Mouse (Mus musculus): ENCODE measurements at regions not wholly inside any gene's neighbourhood (a gene's known extent, or its start where the extent isn't known, plus 50 kb on each side); places are given as distances from the start of the nearest gene placed in this dataset.

DNA sequence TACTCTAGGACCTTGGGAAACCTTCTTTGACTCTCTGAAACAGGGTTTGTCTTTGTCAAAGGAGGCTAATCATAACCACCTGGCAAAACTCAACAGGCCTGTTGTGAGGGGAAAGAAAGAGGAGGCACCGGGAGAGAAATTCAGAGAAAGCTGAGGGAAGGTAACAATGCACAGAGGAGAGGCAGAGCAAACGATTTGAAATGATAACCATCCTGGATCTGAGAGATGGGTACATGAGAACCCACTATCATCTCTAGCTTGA is 108.3 kb upstream of the Zfp703 start:
- DNase-seq (ENCODE audit: low read depth in 1 of 2, low spot score in 2 of 2), result no peak

DNA sequence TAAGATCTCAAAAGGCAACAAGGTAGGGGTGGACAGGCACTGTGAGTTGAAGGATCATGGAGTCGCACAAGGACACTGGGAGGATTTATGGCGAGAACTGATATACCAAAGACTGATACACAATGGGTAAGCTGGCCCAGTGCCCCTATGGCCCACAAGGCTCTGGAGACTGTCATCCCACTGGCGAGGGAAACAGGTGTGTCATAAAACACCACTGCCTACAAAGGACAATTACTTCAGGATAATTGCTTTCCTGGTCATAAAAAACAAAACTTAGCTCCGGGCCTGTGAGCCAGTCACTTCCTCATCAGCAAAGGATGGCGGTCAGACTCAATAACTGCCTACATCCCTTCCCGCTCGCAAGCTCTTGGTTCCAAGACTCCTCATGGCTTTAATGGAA is 105.3 kb upstream of the Zfp703 start:
- DNase-seq (ENCODE audit: low read depth in 1 of 2, low spot score in 2 of 2), result no peak

DNA sequence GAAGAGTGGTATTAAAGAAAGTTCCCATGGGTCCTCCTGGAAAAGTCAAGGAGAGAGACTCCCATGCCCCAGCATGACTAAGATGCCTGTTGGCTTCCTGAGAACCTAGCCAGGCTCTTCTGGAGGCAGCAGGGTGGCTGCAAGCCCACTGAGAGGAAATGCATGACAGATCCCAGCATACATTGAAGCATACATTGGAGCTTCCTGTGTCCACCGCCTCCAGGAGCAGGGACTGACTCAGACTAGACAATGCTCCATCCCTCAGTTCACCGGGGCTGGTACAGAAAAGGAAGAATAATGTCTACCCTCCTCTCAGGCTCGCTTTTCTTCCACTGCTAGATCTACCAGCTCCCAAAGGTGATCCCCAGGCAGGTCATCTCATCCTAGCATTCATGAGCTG is 104.7 kb upstream of the Zfp703 start:
- DNase-seq (ENCODE audit: low read depth in 1 of 2, low spot score in 2 of 2), result no peak

DNA sequence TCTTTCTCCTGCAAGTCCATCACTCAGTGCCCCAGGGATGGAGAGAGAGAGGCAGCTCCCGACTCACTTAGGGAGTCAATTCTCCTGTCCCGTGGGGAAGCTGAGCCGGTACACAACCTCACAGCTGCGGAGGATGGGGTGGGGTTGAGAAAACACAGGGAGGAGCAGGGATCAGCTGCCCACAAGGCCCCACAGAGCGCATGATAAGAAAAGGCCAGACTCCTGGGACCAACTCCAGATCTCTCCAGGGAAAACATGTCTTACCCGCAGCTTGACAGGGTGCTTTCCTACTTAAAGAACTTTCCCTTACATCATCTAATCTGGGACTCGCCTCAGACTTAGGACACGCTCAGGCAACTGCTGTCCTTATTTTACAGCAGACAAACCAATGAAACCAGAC is 104.3 kb upstream of the Zfp703 start:
- no peak for DNase-seq (ENCODE audit: low read depth in 1 of 2, low spot score in 2 of 2)

DNA sequence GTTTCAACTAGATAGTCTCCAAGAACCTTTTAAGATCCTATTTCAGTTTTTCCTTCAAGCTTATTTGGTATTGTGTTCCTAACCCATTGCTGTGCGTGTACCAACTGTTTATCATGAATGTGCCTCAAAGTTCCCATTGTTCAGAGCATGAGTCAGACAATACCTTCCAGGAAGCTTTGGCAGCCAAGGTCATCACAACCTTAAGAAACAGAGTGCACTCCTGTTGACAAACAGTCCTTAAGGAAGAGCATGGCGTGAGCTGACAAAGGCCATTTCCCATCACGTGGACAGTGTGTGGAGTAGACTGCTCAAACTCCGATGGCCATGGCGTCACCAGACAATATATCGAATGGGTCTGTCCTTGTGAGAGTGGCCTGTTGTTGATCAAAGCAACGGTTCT is 96.9 kb upstream of the Zfp703 start:
- no peak for DNase-seq (ENCODE audit: low read depth in 1 of 2, low spot score in 2 of 2)

DNA sequence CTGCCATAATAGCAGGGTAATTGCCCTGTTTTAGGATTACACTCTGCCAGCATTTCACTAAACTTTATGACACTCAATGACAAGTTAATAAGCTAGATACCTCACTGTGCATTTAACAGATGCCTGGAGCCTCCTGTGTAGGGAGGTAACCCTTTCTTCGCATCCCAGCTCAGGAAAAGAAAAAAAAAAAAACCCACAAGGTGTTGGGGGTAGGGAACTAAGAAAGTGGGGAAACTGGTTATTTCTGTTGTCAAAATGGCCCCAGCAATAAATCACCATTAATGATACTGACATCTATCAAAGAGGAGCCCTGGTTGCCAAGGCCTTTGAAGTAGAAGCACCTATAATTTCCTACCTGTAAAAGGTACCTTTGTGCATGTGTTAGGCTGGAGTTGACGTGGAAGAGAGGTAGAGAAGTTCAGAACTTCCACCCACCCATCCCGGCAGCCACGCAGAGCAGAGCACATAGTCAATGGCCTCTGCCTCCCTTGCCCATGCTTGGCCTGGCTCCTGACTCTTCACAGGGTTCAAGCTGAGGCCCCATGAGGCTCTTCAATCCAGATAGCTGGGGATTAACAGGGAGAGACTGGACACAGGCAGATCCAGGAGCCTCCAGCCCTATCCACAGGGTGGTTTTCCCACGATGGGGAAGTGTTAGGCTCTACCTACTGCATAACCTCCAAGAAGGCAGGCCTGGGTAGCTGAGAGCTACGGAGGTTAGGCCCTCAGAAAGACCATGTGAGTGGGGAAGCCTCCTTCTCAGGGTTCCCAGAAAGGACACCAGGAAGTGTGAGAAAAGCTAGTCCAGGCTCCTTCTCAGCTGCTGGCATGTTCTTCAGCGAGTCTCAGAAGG is 95.6 kb upstream of the Zfp703 start:
- no peak for DNase-seq (ENCODE audit: low read depth in 1 of 2, low spot score in 2 of 2)

DNA sequence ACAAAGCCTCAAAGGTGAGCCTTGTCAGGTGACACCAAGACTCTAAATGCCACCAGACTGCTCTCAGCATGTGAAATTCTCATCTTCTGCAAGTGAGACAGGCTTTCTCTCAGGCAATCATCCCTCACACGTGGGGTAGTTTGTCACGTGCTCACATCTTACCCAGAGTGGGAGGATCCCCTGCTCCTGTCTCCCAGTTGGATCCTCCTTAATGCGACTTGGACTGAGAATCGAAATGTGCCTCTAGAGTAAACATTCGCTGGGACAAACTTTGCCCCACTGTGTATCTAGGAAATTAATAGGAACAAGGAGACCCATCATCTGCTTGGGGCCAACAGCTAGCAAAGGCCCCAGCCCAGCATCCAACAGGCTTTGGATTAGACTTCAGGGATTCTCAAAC is 94.5 kb upstream of the Zfp703 start:
- no peak for DNase-seq (ENCODE audit: low read depth in 1 of 2, low spot score in 2 of 2)

DNA sequence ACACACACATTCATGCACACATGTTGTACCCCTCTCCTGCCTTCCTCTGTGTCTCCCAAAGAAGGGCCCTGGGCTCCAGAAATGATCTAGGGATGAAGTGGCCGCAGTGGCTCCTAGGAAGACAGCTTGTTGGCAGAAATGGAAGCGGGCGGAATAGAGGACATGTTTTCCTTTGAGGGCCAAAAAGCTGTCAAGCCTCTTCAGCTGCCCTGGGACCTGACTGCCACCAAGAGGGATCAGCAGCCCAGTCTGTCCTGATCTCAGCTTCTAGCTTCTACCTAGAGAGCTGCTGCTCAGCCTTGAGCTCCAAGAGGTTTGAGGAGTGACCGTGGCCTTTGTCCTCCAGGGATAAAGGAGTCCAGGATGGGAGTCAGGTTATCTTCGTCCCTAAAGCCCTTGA is 93.8 kb upstream of the Zfp703 start:
- no peak for DNase-seq (ENCODE audit: low read depth in 1 of 2, low spot score in 2 of 2)

DNA sequence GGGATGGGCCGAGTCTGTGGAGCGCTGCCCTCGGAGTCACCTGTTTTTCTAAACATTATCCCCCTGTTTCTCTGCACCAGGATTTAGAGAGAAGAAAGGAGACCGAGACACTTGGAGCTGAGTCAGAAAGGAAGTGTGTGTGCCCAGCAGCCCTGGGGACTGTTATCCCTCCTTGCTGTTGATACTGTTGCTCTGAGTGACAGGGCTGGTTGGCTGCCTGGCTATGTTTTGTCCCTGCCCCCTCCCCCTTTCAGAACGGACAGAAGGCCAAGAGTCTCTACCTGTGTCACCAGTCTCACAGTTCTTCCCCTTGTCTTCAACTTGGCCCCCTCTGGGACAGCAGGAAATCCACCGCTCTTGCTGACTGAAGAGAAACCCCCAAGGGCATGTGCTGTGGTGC is 93.4 kb upstream of the Zfp703 start:
- no peak for DNase-seq (ENCODE audit: low read depth in 1 of 2, low spot score in 2 of 2)

DNA sequence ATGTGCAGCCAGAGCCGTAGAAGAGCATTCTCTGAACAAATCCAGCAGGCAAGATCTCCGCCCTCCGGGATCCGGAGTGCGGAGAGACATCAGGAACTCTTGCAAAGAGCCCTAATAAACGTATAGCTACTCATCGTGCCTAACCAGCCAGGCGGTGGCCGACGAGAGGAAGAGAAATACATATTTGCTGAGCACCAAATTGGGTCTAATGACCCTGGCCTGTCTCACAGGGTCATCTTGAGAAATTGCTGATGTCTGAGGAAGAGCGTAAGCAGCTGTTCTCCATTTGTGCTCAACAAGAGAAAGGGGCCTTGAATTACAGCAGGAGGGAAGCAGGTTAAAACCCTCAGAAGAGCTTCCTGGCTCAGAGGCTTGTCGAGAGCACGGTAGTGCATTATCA is 92.8 kb upstream of the Zfp703 start:
- no peak for DNase-seq (ENCODE audit: low read depth in 1 of 2, low spot score in 2 of 2)

DNA sequence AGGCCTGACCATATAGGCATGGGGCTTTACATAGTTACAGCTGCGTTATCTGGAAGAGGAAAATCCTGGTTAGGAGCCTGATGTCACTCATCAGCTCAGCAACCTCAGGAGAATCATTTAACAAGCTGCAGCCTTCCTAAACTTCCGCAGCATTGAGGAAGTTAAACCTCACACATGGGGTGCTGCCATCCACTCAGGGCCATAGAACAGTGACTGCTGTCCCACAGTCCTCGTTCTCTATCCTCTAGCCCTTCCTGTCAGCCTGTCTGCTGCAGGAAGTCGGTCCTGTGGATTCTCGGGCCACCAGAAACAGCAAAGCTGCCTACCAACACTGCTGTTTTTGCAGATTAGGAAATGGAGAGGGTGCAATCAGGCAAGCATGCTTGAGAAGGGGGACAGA is 91.8 kb upstream of the Zfp703 start:
- no peak for DNase-seq (ENCODE audit: low read depth in 1 of 2, low spot score in 2 of 2)

DNA sequence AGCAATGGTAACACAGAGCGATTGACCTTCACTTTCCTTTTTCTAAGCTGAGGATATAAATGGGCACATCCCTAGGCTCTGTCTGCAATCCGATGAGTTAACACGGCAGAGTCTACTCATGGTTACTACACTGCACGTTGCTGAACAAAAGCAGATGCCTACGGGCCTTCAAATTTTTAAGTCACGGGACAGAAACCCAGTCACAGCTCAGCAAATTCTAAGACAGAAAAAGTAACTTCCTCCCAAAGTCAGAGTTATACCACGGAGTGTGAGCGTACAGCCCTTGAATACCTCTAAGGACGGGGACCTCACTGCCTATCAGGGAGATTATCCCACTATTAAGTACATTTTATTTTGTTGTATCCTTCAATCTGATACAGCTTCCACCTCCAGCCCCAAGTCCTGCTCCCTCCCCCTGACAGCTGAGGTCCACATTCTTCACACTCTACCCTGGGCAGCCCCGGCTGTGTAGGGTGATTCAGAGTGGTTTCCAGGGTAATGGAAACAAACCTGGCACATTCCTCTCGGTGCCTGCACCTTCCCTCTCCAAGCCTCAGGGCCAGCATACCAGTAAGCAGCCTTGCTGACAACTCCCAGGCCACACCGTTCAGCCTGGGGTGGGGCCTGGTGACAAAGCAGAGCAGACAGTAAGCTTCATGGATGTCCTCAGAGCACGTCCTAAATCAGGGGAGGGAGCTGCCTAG is 90.2 kb upstream of the Zfp703 start:
- DNase-seq (ENCODE audit: low read depth in 1 of 2, low spot score in 2 of 2), result no peak

DNA sequence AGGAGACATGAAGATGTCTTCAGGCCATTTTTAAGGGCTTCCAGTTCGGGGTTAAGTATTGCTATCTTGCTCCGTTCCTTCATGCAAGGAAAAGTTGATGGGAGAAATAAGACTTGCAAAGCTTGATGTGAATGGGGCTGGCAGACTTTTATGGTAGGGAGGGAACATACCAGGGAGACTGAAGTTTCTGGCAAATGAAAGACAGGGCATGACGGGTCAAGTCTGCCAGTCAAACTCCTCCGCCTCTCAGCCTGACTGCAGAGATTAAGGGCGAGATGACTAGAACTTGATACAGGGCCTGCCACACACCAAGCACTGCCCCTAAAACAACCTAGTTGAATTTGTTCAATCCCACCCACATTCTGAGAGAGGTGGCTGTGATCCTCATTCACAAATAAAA is 89.6 kb upstream of the Zfp703 start:
- DNase-seq (ENCODE audit: low read depth in 1 of 2, low spot score in 2 of 2), result no peak

DNA sequence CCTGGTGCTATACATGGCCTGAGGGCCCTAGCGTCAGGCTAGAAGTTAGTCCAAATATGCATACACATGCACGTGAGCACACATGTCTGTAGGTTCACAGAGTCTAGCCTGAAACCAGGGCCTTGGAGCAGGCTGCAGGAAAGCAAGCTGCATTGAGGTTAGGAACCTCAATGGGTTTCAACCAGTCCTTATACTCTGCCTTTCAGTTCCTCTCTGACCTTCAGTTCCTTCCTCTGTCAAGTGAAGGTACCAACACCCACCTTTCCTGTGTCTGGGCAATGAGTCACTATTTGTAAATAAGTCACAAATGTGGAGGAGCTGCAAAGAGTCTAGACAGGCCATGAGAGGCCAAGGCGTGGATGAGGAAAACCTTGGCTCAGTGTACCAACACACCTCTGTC is 89.1 kb upstream of the Zfp703 start:
- no peak for DNase-seq (ENCODE audit: low read depth in 1 of 2, low spot score in 2 of 2)

DNA sequence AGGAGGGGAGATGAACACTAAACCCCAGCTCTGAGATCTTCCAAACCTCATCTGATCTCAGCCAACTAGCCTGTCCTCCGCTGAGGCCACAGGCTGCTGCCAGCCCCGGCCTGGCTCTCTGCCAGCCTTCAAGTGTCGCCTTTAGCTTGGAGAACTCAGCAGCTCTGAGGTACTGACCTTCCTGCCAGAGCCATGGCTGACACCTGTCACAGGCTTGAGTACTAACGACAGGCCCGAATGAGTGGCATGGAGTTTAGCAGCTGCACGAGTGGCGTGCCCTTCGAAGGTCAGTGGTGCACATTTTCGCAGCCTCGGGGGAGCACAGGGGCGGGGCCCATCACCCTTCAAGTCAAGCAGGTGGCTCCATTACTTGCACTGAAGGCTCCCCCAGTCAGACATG is 85.2 kb upstream of the Zfp703 start:
- no peak for DNase-seq (ENCODE audit: low read depth in 1 of 2, low spot score in 2 of 2)

DNA sequence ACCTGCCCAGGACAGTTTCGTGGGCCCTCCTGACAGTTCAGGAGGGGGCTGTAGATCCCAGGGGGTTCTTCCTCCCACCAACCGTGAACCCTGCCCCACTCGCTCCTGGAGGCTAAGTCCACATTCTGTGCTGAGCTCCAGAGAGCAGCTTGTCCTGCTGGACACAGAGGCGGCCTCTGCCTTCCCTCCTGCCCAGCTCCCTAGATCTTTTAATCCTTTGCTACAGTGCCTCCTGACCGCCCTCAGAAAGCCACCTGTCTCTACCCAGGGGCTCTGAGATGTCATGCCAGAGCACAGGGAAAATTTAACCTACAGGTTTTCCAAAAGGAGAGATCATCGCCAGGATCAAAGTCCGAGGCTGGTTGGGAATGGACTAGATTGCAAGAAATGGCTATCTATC is 84.7 kb upstream of the Zfp703 start:
- no peak for DNase-seq (ENCODE audit: low read depth in 1 of 2, low spot score in 2 of 2)

DNA sequence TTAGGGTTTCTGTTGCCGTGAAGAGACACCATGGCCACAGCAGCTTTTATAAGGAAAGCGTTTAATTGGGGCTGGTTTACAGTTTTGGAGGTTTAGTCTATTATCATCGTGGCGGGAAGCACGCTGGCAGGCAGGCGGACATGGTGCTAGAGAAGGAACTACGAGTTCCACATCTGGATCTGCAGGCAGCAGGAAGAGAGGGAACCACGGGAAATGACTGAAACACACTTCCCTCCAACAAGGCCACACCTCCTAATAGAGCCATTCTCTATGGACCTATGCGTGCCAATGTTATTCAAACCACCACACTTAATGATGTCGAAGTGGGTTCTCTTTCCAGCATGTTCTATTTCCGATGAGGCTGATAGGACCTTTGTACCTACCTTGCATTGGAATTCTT is 81.3 kb upstream of the Zfp703 start:
- DNase-seq (ENCODE audit: low read depth in 1 of 2, low spot score in 2 of 2), result no peak

DNA sequence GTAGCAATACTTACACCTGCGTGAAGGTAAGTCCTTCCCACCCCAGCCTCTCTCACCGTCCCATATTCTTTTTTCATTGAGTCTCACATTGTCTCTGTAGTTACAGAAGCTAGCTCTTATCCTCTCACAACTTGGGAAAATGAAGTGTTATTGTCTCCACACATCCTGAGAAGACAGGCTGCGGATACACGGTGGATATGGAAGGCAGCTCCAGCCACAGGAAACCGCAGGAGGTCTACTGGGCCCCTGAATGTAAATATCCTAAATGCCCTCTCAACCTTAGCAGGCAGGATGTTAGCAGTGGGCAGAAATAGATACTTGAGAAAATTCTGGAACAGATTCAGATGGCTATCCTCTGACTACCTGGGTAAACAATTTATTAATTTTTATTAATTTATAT is 73.8 kb upstream of the Zfp703 start:
- no peak for DNase-seq (ENCODE audit: low read depth in 1 of 2, low spot score in 2 of 2)

DNA sequence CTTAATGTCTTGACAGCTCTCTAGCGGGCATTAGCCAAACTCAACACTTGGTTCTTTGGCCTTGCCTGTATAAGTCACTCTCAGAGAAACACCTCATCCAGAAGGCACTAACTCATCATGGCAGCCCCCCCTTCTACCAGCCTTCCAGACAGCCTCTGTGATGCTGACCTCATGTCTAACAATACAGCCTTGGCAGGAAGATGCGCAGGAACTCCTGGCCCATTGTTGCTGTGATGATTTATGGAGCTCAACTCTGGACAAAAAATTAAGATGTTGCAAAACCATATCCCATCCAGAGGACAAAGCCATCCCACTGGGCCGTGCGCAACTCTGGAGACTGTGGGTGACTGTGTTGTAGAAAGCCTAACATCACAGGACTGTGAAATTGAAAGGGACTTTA is 70.9 kb upstream of the Zfp703 start:
- DNase-seq (ENCODE audit: low read depth in 1 of 2, low spot score in 2 of 2), result no peak

DNA sequence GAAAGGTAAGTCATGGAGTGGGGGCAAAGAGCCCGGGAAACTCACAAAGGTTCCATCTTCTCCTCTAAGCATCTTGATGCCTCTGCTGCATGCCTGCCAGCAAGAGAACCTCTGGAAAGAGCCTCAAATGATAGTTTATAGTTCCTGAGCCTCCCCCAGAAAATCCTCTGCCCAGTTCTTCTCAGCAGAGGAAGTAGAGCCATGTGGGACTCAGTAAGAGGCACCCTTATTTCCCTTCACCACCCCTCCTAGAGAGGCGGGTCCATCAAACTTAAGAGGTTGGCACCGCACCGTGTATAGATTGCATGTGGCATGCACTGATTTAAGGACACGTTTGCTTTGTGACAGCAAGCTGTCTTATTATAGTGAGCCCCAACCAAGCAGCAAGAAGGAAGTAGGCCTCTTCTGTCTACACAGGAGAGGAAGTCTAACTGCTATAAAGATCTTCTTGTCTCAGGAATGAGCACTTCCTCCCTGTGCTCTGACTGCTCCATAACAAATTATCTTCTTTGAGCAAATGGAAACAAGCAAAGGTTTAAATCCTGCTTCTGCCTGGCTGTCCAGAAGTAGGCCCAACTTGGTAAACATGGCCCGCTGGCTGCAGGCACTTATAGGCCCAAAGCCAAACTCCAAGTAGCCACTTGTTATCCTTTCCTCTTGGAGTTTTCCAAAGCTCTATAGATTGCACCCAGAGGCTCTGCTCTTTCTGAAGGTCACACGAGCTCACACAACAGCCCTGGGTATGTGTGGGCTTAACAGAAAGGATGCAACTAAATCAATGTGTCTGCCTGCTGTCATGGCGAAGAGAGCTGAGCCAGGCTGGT is 69.6 kb upstream of the Zfp703 start:
- DNase-seq (ENCODE audit: low read depth in 1 of 2, low spot score in 2 of 2), result no peak

DNA sequence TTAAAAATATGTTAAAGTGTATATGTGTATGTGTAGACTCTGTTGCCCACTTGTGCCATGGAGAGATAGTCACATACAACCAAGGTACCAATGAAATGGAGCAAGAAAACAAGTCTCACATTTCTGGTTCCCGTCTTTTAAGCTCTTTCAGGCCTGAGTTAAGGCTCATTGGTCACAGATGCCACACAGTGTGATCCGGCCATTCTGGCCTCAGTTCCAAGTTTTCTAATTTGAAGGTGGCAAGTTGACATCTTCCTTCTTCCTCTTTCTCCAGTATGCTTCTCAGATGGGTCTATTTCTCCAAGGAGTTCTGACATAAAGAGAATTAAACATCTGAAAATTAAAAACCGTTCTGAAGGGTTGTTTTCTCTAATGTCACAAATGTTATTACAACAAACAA is 66.9 kb upstream of the Zfp703 start:
- DNase-seq (ENCODE audit: low read depth in 1 of 2, low spot score in 2 of 2), result no peak

Measured in monocyte, adult 2 months (primary cell).